Mouse (Mus musculus): ENCODE data around the gene Hdgf. TPM values are rescaled to one million over a fixed set of nuclear protein-coding genes. Genes with fewer than 3 reads are reported as not detected.

Hdgf gene
- total and polyA plus RNA-seq, 3 experiments, result 199 to 468 (median 215) TPM

DNA sequence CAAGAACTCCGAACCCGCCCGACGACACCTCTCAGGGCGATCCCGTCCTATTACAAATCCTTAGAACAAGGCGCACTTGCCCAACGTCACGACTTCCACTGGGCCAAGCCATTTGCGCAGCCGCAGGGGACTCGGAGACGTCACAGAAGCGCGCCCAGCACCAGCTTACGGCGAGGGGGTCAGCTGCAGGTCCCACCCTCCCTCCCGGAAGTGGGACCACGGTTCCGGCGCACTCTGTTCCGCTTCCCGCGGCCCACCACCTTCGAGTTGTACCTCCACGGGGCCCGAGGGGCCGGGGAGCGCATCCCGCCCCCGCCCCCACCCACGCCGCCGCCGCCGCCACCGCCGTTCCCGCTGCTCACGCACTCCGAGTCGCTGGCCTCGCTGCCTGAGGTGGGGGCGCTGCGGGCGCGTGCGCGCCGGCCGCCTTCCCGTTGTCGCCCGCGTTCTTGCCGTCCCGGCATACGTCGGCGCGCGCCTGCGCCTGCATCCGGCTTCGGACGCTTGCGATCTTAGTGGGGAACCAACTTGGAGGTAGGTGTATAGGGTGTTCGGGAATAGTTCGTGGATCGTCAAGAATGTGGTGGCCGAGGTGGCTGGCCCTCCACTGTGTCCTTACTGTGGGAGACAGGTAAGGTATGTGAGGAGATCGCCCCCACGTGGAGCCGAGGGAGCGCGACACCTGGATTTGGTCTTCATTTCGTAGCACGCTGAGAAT lies 24.1 kb downstream of the Hdgf start, which contains the start of the genes Isg20l2 and Rrnad1:
TSS of gene Isg20l2 (plus strand) at position 237 of the 718 bp plus-strand sequence.
TSS of gene Rrnad1 (minus strand) at position 640 of the 718 bp plus-strand sequence.
- peaks cover 10 to 45% of the 10 kb centered on the region in 2 experiments for H3K4me1 ChIP-seq (ENCODE audit: control insufficient read depth in 1 of 2, insufficient read depth in 2 of 2)
- peak within 1 kb of the TSS; percentile 100 for H3K4me2 ChIP-seq (ENCODE audit: insufficient read depth, low read depth, poor library complexity, severe bottlenecking)
- DNase-seq (ENCODE audit: extremely low read depth), result peak; percentile 97
- peak within 1 kb of the TSS; percentile 90 to 93 (median 90) for H3K4me3 ChIP-seq (replicated peaks in 1 of 3; ENCODE audit: low read depth in 2 of 3, low read length in 2 of 3, poor library complexity in 1 of 3)
- H3K27ac ChIP-seq (ENCODE audit: insufficient read depth, low read depth), result peak within 1 kb of the TSS; percentile 50
- no peaks in the 10 kb centered on the region for H3K27me3 ChIP-seq (replicated peaks)
- peaks cover 44 to 62% of the 10 kb centered on the region in 2 experiments for H3K36me3 ChIP-seq (replicated peaks in 1 of 2; ENCODE audit: control insufficient read depth in 1 of 2, insufficient read depth in 1 of 2, low read length in 1 of 2)
- TF ChIP-seq POLR2A (IDR thresholded peaks at IDR 0.05; ENCODE audit: low read depth, low read length), result peak; percentile 60
- TF ChIP-seq KAT2A (IDR thresholded peaks at IDR 0.05; ENCODE audit: insufficient replicate concordance, low read length), result peak; percentile 75; the same call in 1 of the 2 replicates
- TF ChIP-seq ZMIZ1 (IDR thresholded peaks at IDR 0.05; ENCODE audit: low read depth, low read length), result no peak
- no peak for TF ChIP-seq CHD1 (IDR thresholded peaks at IDR 0.05; ENCODE audit: low read depth, low read length)
- TF ChIP-seq ZC3H11A (IDR thresholded peaks at IDR 0.05; ENCODE audit: low read depth, low read length), result no peak
- peak; percentile 85 for TF ChIP-seq MAZ (IDR thresholded peaks at IDR 0.05; ENCODE audit: low read depth, low read length)
- TF ChIP-seq POLR2AphosphoS2 (IDR thresholded peaks at IDR 0.05; ENCODE audit: low read depth, low read length), result no peak
- peak; percentile 73; the same call in 1 of the 2 replicates for TF ChIP-seq MXI1 (IDR thresholded peaks at IDR 0.05; ENCODE audit: low read depth, low read length)
- no peak; the same call in 1 of the 2 replicates for TF ChIP-seq ETS1 (conservative IDR thresholded peaks at IDR 0.05; ENCODE audit: low read depth, low read length)
- peak; percentile 90 for TF ChIP-seq ELF1 (IDR thresholded peaks at IDR 0.05; ENCODE audit: low read depth, low read length)
- TF ChIP-seq UBTF (IDR thresholded peaks at IDR 0.05; ENCODE audit: low read depth, low read length), result no peak
- no peak for TF ChIP-seq EP300 (IDR thresholded peaks at IDR 0.05; ENCODE audit: low read length)
- peak; percentile 33; the same call in 1 of the 2 replicates for TF ChIP-seq TCF12 (IDR thresholded peaks at IDR 0.05; ENCODE audit: low read depth, low read length)
- no peak; the same call in 1 of the 2 replicates for TF ChIP-seq RCOR1 (conservative IDR thresholded peaks at IDR 0.05; ENCODE audit: low read depth, low read length)
- TF ChIP-seq NRF1 (IDR thresholded peaks at IDR 0.05; ENCODE audit: low read depth, low read length), result peak; percentile 84
- no peak for TF ChIP-seq USF2 (conservative IDR thresholded peaks at IDR 0.05; ENCODE audit: low read depth, low read length)
- TF ChIP-seq JUND (conservative IDR thresholded peaks at IDR 0.05; ENCODE audit: low read depth, low read length), result no peak
- no peak for TF ChIP-seq BHLHE40 (IDR thresholded peaks at IDR 0.05; ENCODE audit: low read depth, low read length)
- TF ChIP-seq HCFC1 (IDR thresholded peaks at IDR 0.05; ENCODE audit: low read depth, low read length), result peak; percentile 92
- peak; percentile 72; the same call in 1 of the 2 replicates for TF ChIP-seq TBP (conservative IDR thresholded peaks at IDR 0.05; ENCODE audit: low read depth, low read length)
- TF ChIP-seq USF1 (IDR thresholded peaks at IDR 0.05; ENCODE audit: low read depth, low read length), result no peak
- no peak for TF ChIP-seq ZNF384 (IDR thresholded peaks at IDR 0.05; ENCODE audit: low read depth, low read length)
- TF ChIP-seq GABPA (IDR thresholded peaks at IDR 0.05; ENCODE audit: insufficient replicate concordance, low read depth, low read length), result peak; percentile 78
- peak; percentile 74 for TF ChIP-seq IRF4 (IDR thresholded peaks at IDR 0.05; ENCODE audit: low read depth, low read length)
- TF ChIP-seq MAFK (IDR thresholded peaks at IDR 0.05; ENCODE audit: insufficient replicate concordance, low read length), result no peak
- TF ChIP-seq JUN (IDR thresholded peaks at IDR 0.05; ENCODE audit: insufficient read depth, low read depth, low read length), result no peak
- TF ChIP-seq ZKSCAN1 (IDR thresholded peaks at IDR 0.05; ENCODE audit: borderline replicate concordance, low read depth, low read length), result no peak
- peak; percentile 33 for TF ChIP-seq RAD21 (IDR thresholded peaks at IDR 0.05; ENCODE audit: low read depth, low read length)
- TF ChIP-seq SIN3A (IDR thresholded peaks at IDR 0.05; ENCODE audit: low read length), result peak; percentile 57
- TF ChIP-seq NELFE (IDR thresholded peaks at IDR 0.05; ENCODE audit: low read depth, low read length), result peak; percentile 78
- 0 out of 2 replicates have a peak, but pooled peaks have one; percentile 16 for TF ChIP-seq E2F4 (IDR thresholded peaks at IDR 0.05; ENCODE audit: insufficient replicate concordance, low read depth, low read length)
- TF ChIP-seq MEF2A (IDR thresholded peaks at IDR 0.05; ENCODE audit: borderline replicate concordance, low read depth, low read length), result no peak; the same call in 1 of the 2 replicates
- no peak for TF ChIP-seq PAX5 (IDR thresholded peaks at IDR 0.05; ENCODE audit: low read length)
- peak; percentile 42; the same call in 1 of the 2 replicates for TF ChIP-seq CHD2 (IDR thresholded peaks at IDR 0.05; ENCODE audit: low read length)
- peak; percentile 82 for TF ChIP-seq MAX (IDR thresholded peaks at IDR 0.05; ENCODE audit: low read length)
- peak; percentile 82; the same call in 1 of the 2 replicates for TF ChIP-seq MYC (IDR thresholded peaks at IDR 0.05; ENCODE audit: low read depth, low read length)
- peak; percentile 43; the same call in 1 of the 2 replicates for TF ChIP-seq SMC3 (IDR thresholded peaks at IDR 0.05; ENCODE audit: low read depth, low read length)
- TF ChIP-seq CTCF (conservative IDR thresholded peaks at IDR 0.05 in 1 of 2, IDR thresholded peaks at IDR 0.05 in 1 of 2; ENCODE audit: low read depth in 2 of 2, low read length in 2 of 2), result peak; percentile 48 to 74; a peak in 3 of 4 replicates
- dilution Hi-C loops (cut with MboI; ENCODE audit: extremely low pct_ligation_motif_present, extremely low pct_unique_long_range_greater_than_20kb, low sequenced_read_pairs) (no loop called here), in situ Hi-C loops (cut with MboI; ENCODE audit: low pct_ligation_motif_present, low pct_unique_long_range_greater_than_20kb, low sequenced_read_pairs) (no loop called here)
- peaks cover 62% of the 10 kb centered on the region for H3K79me2 ChIP-seq (replicated peaks; ENCODE audit: control insufficient read depth, extremely low read depth, insufficient read depth, poor library complexity, severe bottlenecking)
- peak within 1 kb of the TSS; percentile 86 for H3K9ac ChIP-seq (ENCODE audit: insufficient read depth, low read depth)
- H3K9me3 ChIP-seq (replicated peaks; ENCODE audit: low read length), result no peaks in the 10 kb centered on the region

Data from CH12.LX (cell line).